Mouse (Mus musculus) intestine, embryonic 14.5 days (tissue): ENCODE data around the gene Fkbp5. TPM values are rescaled to one million over a fixed set of nuclear protein-coding genes. Genes with fewer than 3 reads are reported as not detected.

Experiments
- ATAC-seq: fragments of 200-750 bp; cut with Nextera tagmentation; replicated peaks from 2 replicates; pipeline ENCODE4 v1.8.0; 2017; ENCODE audit warnings: low read depth, moderate number of reproducible peaks, moderate TSS enrichment, moderate library complexity; ENCODE audit not compliant: low FRiP score, low TSS enrichment
- DNase-seq: peaks from one replicate; pipeline ENCODE4 v3.0.0-alpha.2; 2018; ENCODE audit warnings: low spot score
- H3K27ac ChIP-seq: fragments of 300-500 bp; sonication (generic); 2 replicates; pipeline ENCODE4 v1.5.1; 2014; ENCODE audit warnings: low read depth, mild to moderate bottlenecking, control low read depth
- H3K27me3 ChIP-seq: fragments of 300-500 bp; sonication (generic); replicated peaks from 2 replicates; pipeline ENCODE4 v1.6.1; 2014; ENCODE audit warnings: low read length, control low read depth; ENCODE audit not compliant: control insufficient read depth, insufficient read depth
- H3K36me3 ChIP-seq: fragments of 300-500 bp; sonication (generic); 2 replicates; pipeline ENCODE4 v1.6.1; 2014; ENCODE audit warnings: low read length, control low read depth; ENCODE audit not compliant: control insufficient read depth, insufficient read depth
- H3K4me1 ChIP-seq: fragments of 300-500 bp; sonication (generic); replicated peaks from 2 replicates; pipeline ENCODE4 v1.6.1; 2014; ENCODE audit warnings: low read length, control low read depth, mixed read lengths; ENCODE audit not compliant: control insufficient read depth, insufficient read depth
- H3K4me2 ChIP-seq: fragments of 300-500 bp; sonication (generic); 2 replicates; pipeline ENCODE4 v1.6.1; 2014; ENCODE audit warnings: low read length
- H3K4me3 ChIP-seq: fragments of 300-500 bp; sonication (generic); 2 replicates; pipeline ENCODE4 v1.5.1; 2014; ENCODE audit warnings: low read depth, low read length, control low read depth, mixed read lengths
- H3K9ac ChIP-seq: fragments of 300-500 bp; sonication (generic); 2 replicates; pipeline ENCODE4 v1.6.1; 2014; ENCODE audit warnings: mild to moderate bottlenecking, low read length
- H3K9me3 ChIP-seq: fragments of 300-500 bp; sonication (generic); 2 replicates; pipeline ENCODE4 v1.6.1; 2016; ENCODE audit warnings: low read length, control low read depth; ENCODE audit not compliant: control insufficient read depth
- WGBS: fragments of 180-500 bp; shearing (Covaris S2); extraction: QIAGEN DNeasy Blood & Tissue Kit; methylation state at CpG from one replicate; pipeline ENCODE4 v1.1.7; 2014; 5-methylcytosine and 5-hydroxymethylcytosine counted together
- polyA plus RNA-seq: library from polyadenylated mRNA; unstranded; fragments of >200 nt; fragmentation: Nextera tagmentation; extraction: Ambion mirVana; gene quantifications from 2 replicates; pipeline ENCODE4 v1.2.1, GENCODE M21; 2014

The Fkbp5 gene
- polyA plus RNA-seq, 1 experiment from 2014 or later: 8.7 TPM

GRCm38 (mm10) chr17:28513844-28514243 lies 3.5 kb downstream of the Fkbp5 start:
- H3K27me3 ChIP-seq: no peaks in the 10 kb centered on the region
- DNase-seq (no peak), ATAC-seq (no peak)
- no peak overlapping the region for H3K27ac ChIP-seq
- H3K4me1 ChIP-seq: peaks cover 41% of the 10 kb centered on the region
- no peaks in the 10 kb centered on the region for H3K36me3 ChIP-seq
- H3K4me2 ChIP-seq: no peak overlapping the region
- no peaks in the 10 kb centered on the region for H3K9me3 ChIP-seq
- H3K4me3 ChIP-seq: no peak overlapping the region
- WGBS: 65% methylated on average over 7 of the region's 7 CpGs
- no peak overlapping the region for H3K9ac ChIP-seq

- H3K4me3 ChIP-seq: no peak overlapping the region
- no peak for DNase-seq
- peaks cover 36% of the 10 kb centered on the region for H3K4me1 ChIP-seq
- no peaks in the 10 kb centered on the region for H3K36me3 ChIP-seq
- 59% methylated on average over 1 of the region's 1 CpGs for WGBS
- no peaks in the 10 kb centered on the region for H3K27me3 ChIP-seq
- no peak overlapping the region for H3K4me2 ChIP-seq
- ATAC-seq: no peak
- H3K9ac ChIP-seq: no peak overlapping the region
- H3K27ac ChIP-seq: no peak overlapping the region
- no peaks in the 10 kb centered on the region for H3K9me3 ChIP-seq
Measured at GRCm38 (mm10) chr17:28513337-28513736, 4.0 kb downstream of the Fkbp5 start.

- Histone ChIP-seq H3K27me3 (no peaks in the 10 kb centered on the region), H3K4me2 (no peak overlapping the region), H3K9ac (no peak overlapping the region), H3K36me3 (no peaks in the 10 kb centered on the region), H3K9me3 (no peaks in the 10 kb centered on the region), H3K4me1 (peaks cover 37% of the 10 kb centered on the region), H3K4me3 (no peak overlapping the region), H3K27ac (no peak overlapping the region)
- WGBS: 34% methylated on average over 6 of the region's 6 CpGs
- DNase-seq: no peak
- no peak for ATAC-seq
Measured at GRCm38 (mm10) chr17:28512696-28513095, 4.6 kb downstream of the Fkbp5 start.

GRCm38 (mm10) chr17:28511616-28512541 lies 5.4 kb downstream of the Fkbp5 start:
- Histone ChIP-seq H3K9me3 (no peaks in the 10 kb centered on the region), H3K36me3 (no peaks in the 10 kb centered on the region), H3K9ac (no peak overlapping the region), H3K4me1 (peaks cover 41% of the 10 kb centered on the region), H3K27ac (no peak overlapping the region), H3K4me2 (no peak overlapping the region), H3K27me3 (no peaks in the 10 kb centered on the region), H3K4me3 (no peak overlapping the region)
- DNase-seq (no peak), ATAC-seq (no peak)
- 36% methylated on average over 9 of the region's 9 CpGs for WGBS

DNA sequence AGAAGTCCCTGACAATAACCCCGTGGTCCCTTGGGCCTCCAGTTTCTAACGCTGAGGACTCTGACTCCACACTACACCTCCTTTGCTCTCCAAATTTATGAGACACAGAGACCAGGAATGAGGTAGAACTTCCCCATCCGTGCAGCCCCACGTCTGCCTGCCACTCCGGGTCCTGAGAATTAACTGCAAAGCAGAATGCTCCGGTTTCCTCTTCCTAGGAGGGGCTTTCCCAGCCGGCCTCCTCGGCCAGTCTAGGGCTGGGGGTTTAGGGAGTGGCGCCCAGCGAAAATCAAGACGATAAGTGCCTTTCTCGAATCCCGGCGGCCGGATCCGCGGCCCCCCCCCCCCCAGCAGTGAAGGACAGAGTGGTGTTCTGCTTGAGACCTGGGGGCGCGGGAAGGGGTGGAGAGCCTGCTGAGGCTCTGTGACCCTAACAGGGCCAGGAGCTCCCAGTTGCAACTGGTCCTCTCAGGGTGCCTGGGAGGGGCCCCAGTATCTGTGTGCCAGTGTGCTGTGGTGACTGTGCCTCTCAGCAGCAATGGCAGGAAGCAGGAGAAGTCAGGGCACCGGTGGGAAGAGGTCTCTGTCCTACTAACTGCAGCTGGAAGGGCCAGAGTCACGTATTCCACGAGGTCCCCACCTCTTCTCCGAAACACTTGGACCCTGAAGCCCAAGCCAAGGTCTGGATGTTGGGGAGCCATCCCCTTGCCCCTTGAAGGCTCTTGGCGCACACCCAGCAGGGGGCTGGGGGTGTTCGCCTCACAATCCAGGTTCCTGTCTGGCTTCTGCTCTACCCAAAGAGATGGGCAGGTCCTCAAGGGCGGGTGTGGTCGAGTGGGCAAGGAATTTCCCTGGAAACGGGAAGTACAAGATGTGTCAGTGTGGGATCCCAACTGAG lies 6.6 kb downstream of the Fkbp5 start:
- ATAC-seq (no peak), DNase-seq (no peak)
- Histone ChIP-seq H3K9ac (peak overlapping the region; percentile 27), H3K4me3 (peak overlapping the region; percentile 15), H3K4me2 (peak overlapping the region; percentile 45), H3K4me1 (peaks cover 34% of the 10 kb centered on the region), H3K9me3 (no peaks in the 10 kb centered on the region), H3K27ac (peak overlapping the region; percentile 33; the same call in 1 of the 2 replicates), H3K27me3 (no peaks in the 10 kb centered on the region), H3K36me3 (no peaks in the 10 kb centered on the region)
- 6% methylated on average over 28 of the region's 28 CpGs for WGBS

DNA sequence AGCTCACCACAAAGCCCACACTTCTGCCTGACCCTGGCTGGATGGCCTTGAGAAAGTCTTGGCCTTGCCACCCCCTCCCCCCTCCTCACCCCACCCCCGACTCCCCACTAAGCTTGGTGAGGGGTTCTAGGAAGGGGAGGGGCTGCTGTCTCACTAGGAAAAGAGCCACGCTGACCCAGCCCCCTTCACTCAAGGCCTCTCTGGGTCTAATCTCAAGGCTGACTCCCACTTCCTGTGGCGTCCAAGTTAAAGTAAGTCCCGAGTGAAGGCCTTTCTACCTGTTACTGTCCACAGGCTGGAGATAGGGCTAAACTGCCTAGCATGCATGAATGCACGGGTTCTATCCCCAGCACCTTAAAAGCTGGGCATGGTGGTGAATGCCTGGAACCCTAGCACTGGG lies 9.8 kb downstream of the Fkbp5 start:
- H3K36me3 ChIP-seq: no peaks in the 10 kb centered on the region
- WGBS: 24% methylated on average over 5 of the region's 5 CpGs
- no peak overlapping the region for H3K9ac ChIP-seq
- H3K27me3 ChIP-seq: no peaks in the 10 kb centered on the region
- no peak overlapping the region for H3K4me2 ChIP-seq
- no peaks in the 10 kb centered on the region for H3K9me3 ChIP-seq
- H3K27ac ChIP-seq: peak overlapping the region; percentile 7; the same call in 1 of the 2 replicates
- peaks cover 31% of the 10 kb centered on the region for H3K4me1 ChIP-seq
- no peak overlapping the region for H3K4me3 ChIP-seq
- ATAC-seq (no peak), DNase-seq (no peak)

GRCm38 (mm10) chr17:28506895-28507294 lies 10.4 kb downstream of the Fkbp5 start:
- H3K36me3 ChIP-seq: no peaks in the 10 kb centered on the region
- H3K4me1 ChIP-seq: peaks cover 25% of the 10 kb centered on the region
- DNase-seq (no peak), ATAC-seq (no peak)
- no peak overlapping the region for H3K4me3 ChIP-seq
- no peak overlapping the region; the same call in 1 of the 2 replicates for H3K27ac ChIP-seq
- no peak overlapping the region for H3K9ac ChIP-seq
- H3K9me3 ChIP-seq: no peaks in the 10 kb centered on the region
- H3K4me2 ChIP-seq: no peak overlapping the region
- H3K27me3 ChIP-seq: no peaks in the 10 kb centered on the region
- 12% methylated on average over 5 of the region's 5 CpGs for WGBS

DNA sequence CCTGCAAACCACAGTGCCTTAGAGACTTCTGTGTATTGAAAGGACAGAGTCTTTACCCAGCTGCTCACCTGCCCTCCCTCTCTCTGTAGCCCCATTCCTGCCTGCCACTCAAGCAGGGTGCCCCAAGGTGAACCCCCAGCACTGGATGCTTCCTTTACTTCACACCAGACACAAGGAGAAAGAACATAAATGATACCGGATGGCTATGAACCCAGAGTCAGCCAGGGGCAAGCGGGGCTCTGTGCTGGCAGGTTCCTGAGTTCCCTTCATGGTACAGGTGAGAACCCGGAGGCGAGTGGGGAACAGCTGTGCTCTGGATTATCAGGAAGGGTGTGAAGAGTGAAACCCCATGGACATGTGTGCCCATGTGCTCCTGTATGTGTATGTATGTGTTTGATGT lies 11.7 kb downstream of the Fkbp5 start:
- Histone ChIP-seq H3K9me3 (no peaks in the 10 kb centered on the region), H3K4me1 (peaks cover 15% of the 10 kb centered on the region), H3K4me3 (no peak overlapping the region), H3K9ac (no peak overlapping the region), H3K4me2 (no peak overlapping the region), H3K27me3 (no peaks in the 10 kb centered on the region), H3K36me3 (no peaks in the 10 kb centered on the region), H3K27ac (no peak overlapping the region)
- no peak for ATAC-seq
- DNase-seq: no peak
- 90% methylated on average over 4 of the region's 4 CpGs for WGBS
